Mouse (Mus musculus) CH12.LX (cell line): ENCODE measurements around the gene Clk2.

Source experiments
- CHD2 ChIP-seq: IDR thresholded peaks from 2 replicates; pipeline ENCODE4 v1.6.1; 2011; ENCODE audit warnings: low read length, improper control_type of control experiment
- CTCF ChIP-seq, 2 experiments: IDR thresholded peaks in 1 of 2; conservative IDR thresholded peaks in 1 of 2; 2 replicates each; pipeline ENCODE4 v1.5.1; 2011 to 2012; ENCODE audit warnings: low read depth in 2 of 2, low read length in 2 of 2, improper control_type of control experiment in 1 of 2, inconsistent platforms in 1 of 2, mild to moderate bottlenecking in 1 of 2, moderate library complexity in 1 of 2
- GABPA ChIP-seq: IDR thresholded peaks from 2 replicates; pipeline ENCODE4 v1.6.1; 2012; ENCODE audit warnings: low read depth, low read length, improper control_type of control experiment, inconsistent platforms; ENCODE audit not compliant: insufficient replicate concordance
- KAT2A ChIP-seq: IDR thresholded peaks from 2 replicates; pipeline ENCODE4 v1.6.1; 2012; ENCODE audit warnings: low read length, improper control_type of control experiment, inconsistent platforms; ENCODE audit not compliant: insufficient replicate concordance
- MAFK ChIP-seq: IDR thresholded peaks from 2 replicates; pipeline ENCODE4 v1.6.1; 2011; ENCODE audit warnings: low read length, improper control_type of control experiment; ENCODE audit not compliant: insufficient replicate concordance
- MAX ChIP-seq: IDR thresholded peaks from 2 replicates; pipeline ENCODE4 v1.6.1; 2011; ENCODE audit warnings: low read length, improper control_type of control experiment
- POLR2A ChIP-seq: IDR thresholded peaks from 2 replicates; pipeline ENCODE4 v1.6.1; 2011; ENCODE audit warnings: low read depth, mild to moderate bottlenecking, improper control_type of control experiment, low read length
- TBP ChIP-seq: conservative IDR thresholded peaks from 2 replicates; pipeline ENCODE4 v1.6.1; 2011; ENCODE audit warnings: low read depth, low read length, improper control_type of control experiment
- USF1 ChIP-seq: IDR thresholded peaks from 2 replicates; pipeline ENCODE4 v1.6.1; 2014; ENCODE audit warnings: low read depth, mild to moderate bottlenecking, inconsistent platforms, low read length, improper control_type of control experiment
- ZMIZ1 ChIP-seq: IDR thresholded peaks from 2 replicates; pipeline ENCODE4 v1.6.1; 2012; ENCODE audit warnings: low read depth, mild to moderate bottlenecking, inconsistent platforms, low read length, improper control_type of control experiment

GRCm38 (mm10) chr3:89163643-89164245 is 851 bp upstream of the Clk2 start:
- TF ChIP-seq CTCF (conservative IDR thresholded peaks at IDR 0.05 in 1 of 2, IDR thresholded peaks at IDR 0.05 in 1 of 2; ENCODE audit: low read depth in 2 of 2, low read length in 2 of 2): no peak
- no peak for TF ChIP-seq MAFK
- no peak for TF ChIP-seq MAX
- TF ChIP-seq CHD2: no peak
- TF ChIP-seq GABPA: no peak
- TF ChIP-seq POLR2A: 0 out of 2 replicates have a peak, but pooled peaks have one; percentile 21
- TF ChIP-seq ZMIZ1: no peak
- no peak for TF ChIP-seq TBP
- no peak for TF ChIP-seq KAT2A
- TF ChIP-seq USF1: no peak
